Mouse (Mus musculus) G1E (cell line): ENCODE results near the gene Cntn6.

Experiments used
- CTCF ChIP-seq: IDR thresholded peaks from 2 replicates; pipeline ENCODE4 v1.5.1; 2012; ENCODE audit warnings: low read depth, low read length, inconsistent platforms, mixed read lengths
- TAL1 ChIP-seq: conservative IDR thresholded peaks from 2 replicates; pipeline ENCODE4 v1.6.1; 2012; ENCODE audit warnings: low read depth, low read length, inconsistent platforms, mixed read lengths

GRCm38 (mm10) chr6:104879711-104880110 is 387.1 kb downstream of the Cntn6 start:
- TF ChIP-seq CTCF (no peak), TAL1 (no peak)
